Mouse (Mus musculus): ENCODE data around the gene Rps5. TPM values are rescaled to one million over a fixed set of nuclear protein-coding genes. Genes with fewer than 3 reads are reported as not detected.
A peak's percentile ranks its signal among the peaks of the same experiment; 100 is the strongest.
"Not testable (repeated sequence)": the region's sequence is repeated elsewhere in the genome, so short reads cannot be mapped to it uniquely, and the experiment has no call there.

Rps5 gene
- 983 and 1,044 TPM in 2 replicates for polyA plus RNA-seq (2015; fragmentation: Nextera tagmentation; extraction: Ambion mirVana)

DNA sequence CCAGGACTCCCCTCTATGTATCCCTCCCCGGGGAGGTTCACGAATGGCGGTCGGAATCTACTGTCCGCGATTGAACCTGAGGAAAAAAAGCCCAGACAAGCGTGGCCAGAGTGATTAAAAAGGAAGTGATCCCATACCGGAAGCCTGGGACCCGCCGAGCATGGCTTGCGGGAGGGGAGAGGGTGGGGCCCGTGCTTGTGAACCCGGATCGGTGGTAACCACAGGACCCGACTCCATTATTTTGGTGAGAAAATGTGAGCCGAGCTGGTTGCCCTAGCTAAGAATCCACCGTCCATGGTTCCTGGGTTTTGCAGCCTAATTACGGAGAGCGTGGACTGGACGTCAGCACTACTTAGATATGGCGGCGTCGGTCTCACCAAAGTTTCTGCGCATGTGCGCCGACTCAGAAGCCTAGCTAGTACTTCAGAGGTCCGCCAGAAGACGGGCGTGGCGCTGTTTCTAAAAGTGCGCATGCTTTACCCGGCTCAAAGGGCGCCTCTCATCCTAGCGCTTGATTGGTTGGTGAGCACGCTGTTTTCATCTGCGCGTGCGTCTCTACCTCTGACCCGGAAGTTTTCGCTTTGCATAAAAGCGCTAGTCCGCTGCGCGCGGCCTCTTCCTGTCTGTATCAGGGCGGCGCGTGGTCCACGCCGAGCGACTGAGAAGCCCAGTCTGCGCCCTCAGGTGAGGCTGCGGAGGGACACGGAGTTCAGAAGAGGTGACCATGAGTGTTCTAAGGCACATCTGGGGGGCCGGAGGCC is at the start of gene Rps5:
Gene Rps5, plus strand, starts transcription at position 586 of the 761 bp plus-strand sequence.
- peak; percentile 98 for ATAC-seq (ENCODE audit: low FRiP score, low TSS enrichment)
- Histone ChIP-seq H3K27me3 (ENCODE audit: insufficient read depth, low read length) (no peaks in the 10 kb centered on the region), H3K27ac (ENCODE audit: low read length) (peak within 1 kb of the TSS; percentile 94), H3K9ac (replicated peaks; ENCODE audit: low read length) (peak within 1 kb of the TSS; percentile 96), H3K4me3 (ENCODE audit: low read length) (peak within 1 kb of the TSS; percentile 98), H3K36me3 (ENCODE audit: insufficient read depth, low read length) (peaks cover 38% of the 10 kb centered on the region), H3K4me1 (ENCODE audit: insufficient read depth, low read length) (peaks cover 16% of the 10 kb centered on the region), H3K4me2 (replicated peaks; ENCODE audit: low read depth, low read length) (peak within 1 kb of the TSS; percentile 92), H3K9me3 (ENCODE audit: low read length) (no peaks in the 10 kb centered on the region)
- under 1% methylated on average over 55 of the region's 55 CpGs for WGBS

DNA sequence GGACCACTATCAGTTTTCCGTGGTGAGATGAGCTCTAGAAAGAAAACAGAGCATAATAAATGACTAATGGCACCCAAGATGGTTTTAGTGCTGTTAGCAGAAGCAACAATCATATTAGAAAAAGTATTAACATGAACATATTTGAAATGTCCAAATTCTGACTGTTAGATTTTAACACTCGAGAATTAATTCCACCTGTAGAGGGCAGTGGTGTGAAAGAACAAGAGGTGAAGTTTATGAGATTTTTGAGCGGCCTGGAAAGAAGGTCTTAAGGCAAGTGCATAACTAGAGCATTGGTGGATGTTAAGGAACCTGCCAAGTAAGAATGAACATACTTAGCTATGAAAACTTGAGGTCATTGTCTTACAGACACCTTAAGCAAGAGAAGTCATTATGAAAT is 47.8 kb upstream of the Rps5 start:
- ATAC-seq (ENCODE audit: low FRiP score, low TSS enrichment): no peak
- H3K4me1 ChIP-seq (ENCODE audit: insufficient read depth, low read length): no peaks in the 10 kb centered on the region
- no peak overlapping the region for H3K4me2 ChIP-seq (replicated peaks; ENCODE audit: low read depth, low read length)
- 0 out of 2 replicates have a peak, but pooled peaks cover 4% of the 10 kb centered on the region for H3K9me3 ChIP-seq (ENCODE audit: low read length)
- H3K36me3 ChIP-seq (ENCODE audit: insufficient read depth, low read length): no peaks in the 10 kb centered on the region
- H3K27me3 ChIP-seq (ENCODE audit: insufficient read depth, low read length): no peaks in the 10 kb centered on the region
- H3K27ac ChIP-seq (ENCODE audit: low read length): no peak overlapping the region
- no peak overlapping the region for H3K4me3 ChIP-seq (ENCODE audit: low read length)
- H3K9ac ChIP-seq (replicated peaks; ENCODE audit: low read length): no peak overlapping the region
- 21% methylated on average over 3 of the region's 3 CpGs for WGBS

DNA sequence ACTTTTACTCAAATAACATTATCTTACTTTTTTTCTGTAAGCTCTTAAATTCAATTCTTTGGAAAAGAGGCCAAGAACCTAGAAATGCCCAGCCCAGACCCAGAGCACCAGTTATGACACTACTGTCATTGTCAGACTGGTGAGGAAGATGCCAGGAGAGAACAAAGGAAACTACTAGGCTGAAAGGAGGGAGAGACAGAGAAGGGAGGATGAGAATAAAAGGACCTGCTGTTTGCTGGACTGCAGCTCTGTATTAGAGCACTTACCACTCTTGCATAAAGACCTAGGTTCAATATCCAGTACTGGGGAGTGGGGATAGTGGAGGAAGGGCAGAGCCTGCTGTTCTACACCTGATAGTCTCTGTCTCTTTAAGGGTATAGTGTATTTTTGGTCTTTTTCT is 42.1 kb upstream of the Rps5 start:
- H3K4me3 ChIP-seq (ENCODE audit: low read length): no peak overlapping the region
- H3K36me3 ChIP-seq (ENCODE audit: insufficient read depth, low read length): peaks cover 7% of the 10 kb centered on the region
- H3K4me2 ChIP-seq (replicated peaks; ENCODE audit: low read depth, low read length): no peak overlapping the region
- H3K9ac ChIP-seq (replicated peaks; ENCODE audit: low read length): no peak overlapping the region
- H3K9me3 ChIP-seq (ENCODE audit: low read length): no peaks in the 10 kb centered on the region
- no peak for ATAC-seq (ENCODE audit: low FRiP score, low TSS enrichment)
- no peaks in the 10 kb centered on the region for H3K27me3 ChIP-seq (ENCODE audit: insufficient read depth, low read length)
- H3K27ac ChIP-seq (ENCODE audit: low read length): no peak overlapping the region
- H3K4me1 ChIP-seq (ENCODE audit: insufficient read depth, low read length): peaks cover 11% of the 10 kb centered on the region

DNA sequence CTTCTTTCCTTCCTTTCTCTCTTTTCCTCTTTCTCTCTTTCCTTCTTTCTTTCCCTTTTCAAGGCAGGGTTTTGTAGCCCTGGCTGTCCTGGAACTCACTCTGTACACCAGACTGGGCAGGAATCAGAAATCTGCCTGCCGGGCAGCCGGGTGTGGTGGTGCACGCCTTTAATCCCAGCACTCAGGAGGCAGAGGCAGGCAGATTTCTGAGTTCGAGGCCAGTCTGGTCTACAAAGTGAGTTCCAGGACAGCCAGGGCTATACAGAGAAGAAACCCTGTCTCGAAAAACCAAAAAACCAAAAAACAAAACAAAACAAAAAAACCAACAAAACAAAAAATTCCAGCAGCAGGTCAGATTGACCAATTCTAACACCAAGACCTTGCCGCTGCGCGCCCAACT is 41.6 kb upstream of the Rps5 start:
- Histone ChIP-seq H3K4me3 (ENCODE audit: low read length) (peak overlapping the region; percentile 77), H3K4me2 (replicated peaks; ENCODE audit: low read depth, low read length) (peak overlapping the region; percentile 78), H3K36me3 (ENCODE audit: insufficient read depth, low read length) (peaks cover 12% of the 10 kb centered on the region), H3K9ac (replicated peaks; ENCODE audit: low read length) (0 out of 2 replicates have a peak overlapping the region, but pooled peaks have one; percentile 49), H3K4me1 (ENCODE audit: insufficient read depth, low read length) (peaks cover 11% of the 10 kb centered on the region)
- not testable (repeated sequence) for H3K27me3 ChIP-seq (ENCODE audit: insufficient read depth, low read length); H3K27ac ChIP-seq (ENCODE audit: low read length); H3K9me3 ChIP-seq (ENCODE audit: low read length)
- WGBS: 38% methylated on average over 8 of the region's 8 CpGs
- peak; percentile 4; the same call in 1 of the 2 replicates for ATAC-seq (ENCODE audit: low FRiP score, low TSS enrichment)

DNA sequence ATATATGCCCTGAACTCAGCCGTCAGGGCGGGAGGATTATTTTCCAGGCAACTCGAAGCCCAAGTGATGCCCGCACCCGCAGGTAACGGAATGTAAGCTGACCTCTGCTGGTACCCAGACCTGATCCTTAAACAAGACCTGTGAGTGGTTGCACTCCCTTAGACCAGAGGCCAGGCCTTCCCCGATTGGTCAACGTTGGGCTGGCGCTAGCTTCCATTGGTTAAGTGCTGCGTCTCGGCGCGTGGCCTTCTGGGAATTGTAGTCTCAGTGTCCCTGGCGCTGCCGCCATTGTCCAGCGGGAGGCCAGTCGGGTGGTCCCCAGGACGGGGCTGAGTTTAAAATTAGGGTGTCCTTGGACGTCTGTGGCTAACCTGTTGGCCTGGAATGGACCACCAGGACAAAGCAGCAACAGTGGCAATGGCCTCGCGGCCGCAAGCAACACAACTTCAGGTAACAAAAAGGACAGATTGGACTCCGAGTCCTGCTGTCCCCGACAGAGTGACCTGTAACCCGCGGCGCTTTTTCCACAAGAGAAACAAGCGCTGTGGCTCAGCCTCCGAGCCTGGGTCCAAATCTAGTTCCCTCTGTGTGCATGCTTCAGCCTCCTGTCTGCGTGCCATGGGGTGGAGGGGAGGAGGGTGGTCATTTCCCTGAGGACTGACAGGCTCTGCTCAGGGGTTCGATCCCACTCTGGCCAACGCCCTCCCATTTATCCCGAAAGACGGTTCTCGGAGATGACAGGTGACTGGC is 41.0 kb upstream of the Rps5 start, which contains the start of gene Zfp128:
Gene Zfp128, plus strand, starts transcription at position 267 of the 750 bp plus-strand sequence.
- peak; percentile 100 for ATAC-seq (ENCODE audit: low FRiP score, low TSS enrichment)
- H3K27ac ChIP-seq (ENCODE audit: low read length): no peak within 1 kb of the TSS
- no peaks in the 10 kb centered on the region for H3K27me3 ChIP-seq (ENCODE audit: insufficient read depth, low read length)
- peak within 1 kb of the TSS; percentile 80 for H3K9ac ChIP-seq (replicated peaks; ENCODE audit: low read length)
- WGBS: under 1% methylated on average over 35 of the region's 35 CpGs
- peaks cover 17% of the 10 kb centered on the region for H3K36me3 ChIP-seq (ENCODE audit: insufficient read depth, low read length)
- H3K4me3 ChIP-seq (ENCODE audit: low read length): peak within 1 kb of the TSS; percentile 77
- H3K9me3 ChIP-seq (ENCODE audit: low read length): no peaks in the 10 kb centered on the region
- peaks cover 11% of the 10 kb centered on the region for H3K4me1 ChIP-seq (ENCODE audit: insufficient read depth, low read length)
- H3K4me2 ChIP-seq (replicated peaks; ENCODE audit: low read depth, low read length): peak within 1 kb of the TSS; percentile 78

DNA sequence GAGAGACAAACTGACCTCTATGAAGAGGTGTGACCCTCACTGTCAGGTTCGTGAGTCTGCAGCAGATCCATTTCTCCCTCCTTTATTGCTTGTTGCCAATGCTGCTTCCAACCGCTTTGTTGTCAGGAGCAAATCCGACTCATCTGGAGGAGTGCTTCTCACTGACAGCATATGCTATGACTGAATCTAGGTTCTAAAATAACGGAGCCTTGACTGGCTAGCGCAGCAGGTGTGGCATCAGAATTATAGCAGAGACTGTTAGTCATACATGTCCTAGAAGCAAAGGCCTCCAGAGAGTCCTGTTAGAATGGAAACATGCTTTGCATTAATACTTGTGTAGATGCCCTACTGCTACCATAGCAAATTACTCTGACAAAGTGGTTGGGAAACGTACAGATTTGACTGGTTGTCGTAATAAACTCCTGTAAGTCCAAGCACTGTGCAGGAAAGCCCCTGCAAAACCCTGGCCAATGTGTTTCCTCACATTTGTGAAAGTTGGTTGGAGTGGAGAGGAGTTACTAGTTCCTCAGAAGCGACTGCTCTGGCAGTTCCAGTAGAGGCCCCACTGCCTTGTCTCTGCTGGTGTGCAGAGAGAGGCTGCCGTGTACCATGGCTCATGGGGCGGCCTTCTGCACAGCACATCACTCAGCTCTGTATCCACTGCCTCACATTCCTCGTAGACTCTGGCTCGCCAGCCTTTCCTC is 35.4 kb upstream of the Rps5 start:
- Histone ChIP-seq H3K36me3 (ENCODE audit: insufficient read depth, low read length) (peaks cover 56% of the 10 kb centered on the region), H3K4me1 (ENCODE audit: insufficient read depth, low read length) (peaks cover 7% of the 10 kb centered on the region)
- 94% methylated on average over 12 of the region's 12 CpGs for WGBS

DNA sequence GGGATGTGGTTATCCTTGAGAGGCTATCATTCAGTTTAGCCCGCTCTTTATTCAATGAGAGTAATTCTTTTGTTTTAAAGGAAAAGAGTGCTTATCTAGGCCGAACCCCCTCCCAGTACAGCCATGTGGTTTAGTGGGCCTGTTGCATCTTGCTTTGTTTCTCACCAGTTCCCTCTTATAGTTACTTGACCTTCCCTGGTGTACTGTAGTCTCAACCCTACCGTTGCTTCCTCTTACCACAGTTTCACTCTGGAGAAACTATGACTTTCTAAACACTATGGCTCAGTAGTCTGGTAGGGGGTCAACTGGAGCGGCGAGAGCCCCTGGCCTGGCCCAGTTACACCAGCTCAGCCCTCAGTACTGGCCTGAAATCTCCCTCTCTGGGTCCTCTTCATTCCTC is 34.5 kb upstream of the Rps5 start:
- whole genome bisulfite sequencing: 93% methylated on average over 5 of the region's 5 CpGs
- Histone ChIP-seq H3K4me2 (replicated peaks; ENCODE audit: low read depth, low read length) (no peak overlapping the region), H3K9me3 (ENCODE audit: low read length) (no peaks in the 10 kb centered on the region), H3K9ac (replicated peaks; ENCODE audit: low read length) (no peak overlapping the region), H3K27me3 (ENCODE audit: insufficient read depth, low read length) (no peaks in the 10 kb centered on the region), H3K36me3 (ENCODE audit: insufficient read depth, low read length) (peaks cover 58% of the 10 kb centered on the region), H3K27ac (ENCODE audit: low read length) (no peak overlapping the region), H3K4me1 (ENCODE audit: insufficient read depth, low read length) (no peaks in the 10 kb centered on the region), H3K4me3 (ENCODE audit: low read length) (no peak overlapping the region)
- no peak for ATAC-seq (ENCODE audit: low FRiP score, low TSS enrichment)

More for the DNA sequence above, 35.4 kb upstream of the Rps5 start:
- H3K27me3 ChIP-seq (ENCODE audit: insufficient read depth, low read length): no peaks in the 10 kb centered on the region
- no peak overlapping the region for H3K27ac ChIP-seq (ENCODE audit: low read length)
- no peak for ATAC-seq (ENCODE audit: low FRiP score, low TSS enrichment)
- no peaks in the 10 kb centered on the region for H3K9me3 ChIP-seq (ENCODE audit: low read length)
- no peak overlapping the region for H3K9ac ChIP-seq (replicated peaks; ENCODE audit: low read length)
- no peak overlapping the region for H3K4me2 ChIP-seq (replicated peaks; ENCODE audit: low read depth, low read length)
- no peak overlapping the region for H3K4me3 ChIP-seq (ENCODE audit: low read length)

DNA sequence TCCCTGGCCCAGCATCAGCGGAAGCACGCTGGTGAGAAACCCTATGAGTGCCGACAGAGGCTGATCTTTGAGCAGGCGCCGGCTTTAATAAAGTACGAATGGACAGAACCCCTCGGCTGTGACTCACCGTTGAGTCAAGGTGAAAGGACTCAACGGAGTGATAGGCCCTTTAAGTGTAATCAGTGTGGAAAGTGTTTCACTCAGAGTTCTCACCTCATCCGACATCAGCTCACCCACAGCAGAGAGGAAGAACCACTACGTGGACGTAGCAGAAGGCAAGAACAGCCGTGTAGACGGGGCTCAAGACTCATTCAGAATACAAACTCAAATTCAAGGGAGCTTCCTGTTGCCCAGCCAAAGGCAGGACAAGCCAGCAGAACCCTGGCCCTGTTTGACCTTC is 31.2 kb upstream of the Rps5 start:
- H3K4me3 ChIP-seq (ENCODE audit: low read length): no peak overlapping the region
- H3K9me3 ChIP-seq (ENCODE audit: low read length): no peaks in the 10 kb centered on the region
- ATAC-seq (ENCODE audit: low FRiP score, low TSS enrichment): no peak
- peaks cover 42% of the 10 kb centered on the region for H3K36me3 ChIP-seq (ENCODE audit: insufficient read depth, low read length)
- no peak overlapping the region for H3K4me2 ChIP-seq (replicated peaks; ENCODE audit: low read depth, low read length)
- 94% methylated on average over 14 of the region's 14 CpGs for WGBS
- H3K4me1 ChIP-seq (ENCODE audit: insufficient read depth, low read length): no peaks in the 10 kb centered on the region
- no peak overlapping the region for H3K9ac ChIP-seq (replicated peaks; ENCODE audit: low read length)
- H3K27me3 ChIP-seq (ENCODE audit: insufficient read depth, low read length): no peaks in the 10 kb centered on the region
- no peak overlapping the region for H3K27ac ChIP-seq (ENCODE audit: low read length)

DNA sequence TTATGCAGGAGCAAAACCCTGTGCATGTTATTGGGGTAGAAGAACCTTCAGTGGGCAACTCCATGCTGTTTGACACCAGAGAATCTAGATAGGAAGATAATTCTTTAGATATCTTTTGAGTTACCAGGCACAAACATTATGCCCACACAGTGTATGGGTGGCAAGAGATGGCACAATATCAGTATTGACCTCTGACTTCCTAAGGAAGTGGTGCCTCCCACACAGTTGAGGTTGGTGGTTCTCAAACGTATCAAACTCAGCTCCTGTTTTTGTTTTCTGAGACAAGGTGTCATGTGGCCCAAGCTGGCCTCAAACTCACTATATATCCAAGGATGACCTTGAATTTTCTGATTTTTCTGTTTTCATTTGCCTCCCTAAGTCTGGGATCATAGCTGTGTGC is 30.8 kb upstream of the Rps5 start:
- no peak overlapping the region for H3K4me2 ChIP-seq (replicated peaks; ENCODE audit: low read depth, low read length)
- no peak overlapping the region for H3K4me3 ChIP-seq (ENCODE audit: low read length)
- no peaks in the 10 kb centered on the region for H3K9me3 ChIP-seq (ENCODE audit: low read length)
- no peak overlapping the region for H3K27ac ChIP-seq (ENCODE audit: low read length)
- no peaks in the 10 kb centered on the region for H3K27me3 ChIP-seq (ENCODE audit: insufficient read depth, low read length)
- H3K4me1 ChIP-seq (ENCODE audit: insufficient read depth, low read length): no peaks in the 10 kb centered on the region
- H3K36me3 ChIP-seq (ENCODE audit: insufficient read depth, low read length): peaks cover 38% of the 10 kb centered on the region
- no peak overlapping the region for H3K9ac ChIP-seq (replicated peaks; ENCODE audit: low read length)
- no peak for ATAC-seq (ENCODE audit: low FRiP score, low TSS enrichment)
- WGBS: 52% methylated on average over 1 of the region's 1 CpGs
